Mouse (Mus musculus) C2C12 (cell line): ENCODE data around the gene Fkbp9.

Source experiments
- CEBPB ChIP-seq: IDR thresholded peaks from one replicate; pipeline ENCODE4 v1.6.1; 2011; ENCODE audit warnings: low read depth, mild to moderate bottlenecking, control low read depth, moderate library complexity
- CTCF ChIP-seq: IDR thresholded peaks from one replicate; pipeline ENCODE4 v1.5.1; 2011; ENCODE audit not compliant: control insufficient read depth, insufficient read depth, insufficient read length
- FOSL1 ChIP-seq: IDR thresholded peaks from one replicate; pipeline ENCODE4 v1.8.0; 2011; ENCODE audit warnings: mild to moderate bottlenecking, low read length; ENCODE audit not compliant: poor library complexity, insufficient read depth, severe bottlenecking
- MAX ChIP-seq: IDR thresholded peaks from one replicate; pipeline ENCODE4 v1.6.1; 2011; ENCODE audit warnings: mild to moderate bottlenecking, control low read depth
- MYOD1 ChIP-seq: IDR thresholded peaks from one replicate; pipeline ENCODE4 v1.6.1; 2011; ENCODE audit warnings: low read depth; ENCODE audit not compliant: control insufficient read depth, insufficient read length
- USF1 ChIP-seq: IDR thresholded peaks from one replicate; pipeline ENCODE4 v1.6.1; 2011; ENCODE audit warnings: low read depth, mild to moderate bottlenecking, control low read depth, moderate library complexity

- TF ChIP-seq CTCF, result no peak
- TF ChIP-seq CEBPB, result no peak
- TF ChIP-seq MYOD1, result no peak
- no peak for TF ChIP-seq MAX
- no peak for TF ChIP-seq USF1
- no peak for TF ChIP-seq FOSL1
Measured at GRCm38 (mm10) chr6:56860205-56860848, 28.5 kb downstream of the Fkbp9 start.
